Mouse (Mus musculus) brain, embryonic 14.5 days (tissue): ENCODE results near the gene Spen.

Experiments used
- CTCF ChIP-seq: fragments of 200-500 bp; IDR thresholded peaks from 2 replicates; pipeline ENCODE4 v1.5.1; 2012; ENCODE audit warnings: inconsistent platforms, mild to moderate bottlenecking, moderate library complexity, borderline replicate concordance; ENCODE audit not compliant: insufficient read depth, insufficient read length; ENCODE audit errors: extremely low read depth
- POLR2A ChIP-seq: fragments of 200-500 bp; IDR thresholded peaks from 2 replicates; pipeline ENCODE4 v1.6.1; 2012; ENCODE audit warnings: mild to moderate bottlenecking, inconsistent platforms, borderline replicate concordance; ENCODE audit not compliant: poor library complexity, insufficient read depth, insufficient read length, severe bottlenecking; ENCODE audit errors: extremely low read depth

DNA sequence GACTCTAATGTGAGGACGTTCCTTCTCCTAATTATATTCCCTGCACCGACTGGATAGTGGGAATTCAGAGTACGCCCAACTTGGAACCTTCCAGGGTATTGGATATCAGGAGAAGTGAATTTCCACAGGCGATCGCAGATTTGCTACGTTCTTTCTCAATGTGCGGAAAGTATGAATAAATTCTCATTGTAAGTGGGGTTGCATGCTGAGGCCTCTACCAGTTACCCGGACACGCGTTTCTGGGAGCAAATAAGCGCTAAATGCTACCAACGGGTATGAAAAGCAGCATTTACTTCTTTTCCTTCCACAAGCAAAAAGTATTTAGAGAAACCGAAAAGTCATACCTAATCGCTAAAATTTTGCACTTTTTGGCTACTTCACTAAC is 1.2 kb downstream of the Spen start:
- TF ChIP-seq POLR2A = no peak
- no peak for TF ChIP-seq CTCF
